Mouse (Mus musculus): ENCODE results near the gene Ccdc61. TPM values are rescaled to one million over a fixed set of nuclear protein-coding genes. Genes with fewer than 3 reads are reported as not detected.
A peak's percentile ranks its signal among the peaks of the same experiment; 100 is the strongest.
"Not testable (repeated sequence)": the region's sequence is repeated elsewhere in the genome, so short reads cannot be mapped to it uniquely, and the experiment has no call there.

The Ccdc61 gene
- total RNA-seq, 1 experiment from 2014 or later = 12.2 TPM

GRCm38 (mm10) chr7:18916254-18916653, 6.0 kb upstream of the Ccdc61 start:
- DNase-seq = no peak

DNA sequence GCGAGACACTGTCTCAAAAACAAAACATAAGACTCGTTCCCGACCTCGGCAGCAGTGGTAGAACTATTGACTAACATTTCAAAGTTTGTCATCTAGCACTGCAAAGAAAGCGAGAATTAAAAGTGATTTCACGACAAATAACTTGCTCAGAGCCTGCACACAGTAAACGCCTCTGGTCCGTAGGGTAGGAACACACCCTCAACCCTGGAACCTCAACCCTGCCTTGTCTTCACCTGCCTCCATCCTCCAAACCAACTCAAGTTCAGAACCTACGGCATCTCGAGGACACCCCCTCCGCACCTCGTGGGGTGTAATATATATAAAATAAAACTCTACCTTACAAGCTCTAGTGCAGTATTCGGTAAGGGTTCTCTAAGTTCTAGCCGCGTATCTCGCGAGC, 418 bp downstream of the Ccdc61 start:
- no peak for DNase-seq

- DNase-seq = no peak
These were observed 5.2 kb downstream of the Ccdc61 start for GRCm38 (mm10) chr7:18904971-18905370.

GRCm38 (mm10) chr7:18902486-18902885, 7.7 kb downstream of the Ccdc61 start:
- DNase-seq = no peak

GRCm38 (mm10) chr7:18900513-18900912, 9.7 kb downstream of the Ccdc61 start:
- no peak for DNase-seq

DNA sequence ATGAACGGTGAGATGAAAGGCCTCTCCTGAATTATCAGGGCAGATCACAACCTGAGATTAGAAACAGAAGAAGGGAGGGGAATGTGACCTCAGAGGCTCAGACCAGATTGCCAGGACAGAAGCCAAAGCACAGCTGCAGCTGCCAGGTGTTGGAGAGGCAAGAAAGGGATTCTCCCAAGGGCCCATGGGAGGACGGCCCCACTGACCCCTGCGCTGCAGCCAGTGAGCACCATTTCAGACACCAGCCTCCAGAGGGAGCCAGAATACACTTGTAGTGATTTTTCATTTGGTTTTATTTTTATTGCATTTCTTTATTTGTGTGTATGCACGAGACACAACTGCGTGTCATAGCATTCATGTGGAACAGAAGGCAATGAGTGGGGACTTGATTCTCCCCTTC, 13.7 kb downstream of the Ccdc61 start:
- DNase-seq = peak; percentile 74

DNA sequence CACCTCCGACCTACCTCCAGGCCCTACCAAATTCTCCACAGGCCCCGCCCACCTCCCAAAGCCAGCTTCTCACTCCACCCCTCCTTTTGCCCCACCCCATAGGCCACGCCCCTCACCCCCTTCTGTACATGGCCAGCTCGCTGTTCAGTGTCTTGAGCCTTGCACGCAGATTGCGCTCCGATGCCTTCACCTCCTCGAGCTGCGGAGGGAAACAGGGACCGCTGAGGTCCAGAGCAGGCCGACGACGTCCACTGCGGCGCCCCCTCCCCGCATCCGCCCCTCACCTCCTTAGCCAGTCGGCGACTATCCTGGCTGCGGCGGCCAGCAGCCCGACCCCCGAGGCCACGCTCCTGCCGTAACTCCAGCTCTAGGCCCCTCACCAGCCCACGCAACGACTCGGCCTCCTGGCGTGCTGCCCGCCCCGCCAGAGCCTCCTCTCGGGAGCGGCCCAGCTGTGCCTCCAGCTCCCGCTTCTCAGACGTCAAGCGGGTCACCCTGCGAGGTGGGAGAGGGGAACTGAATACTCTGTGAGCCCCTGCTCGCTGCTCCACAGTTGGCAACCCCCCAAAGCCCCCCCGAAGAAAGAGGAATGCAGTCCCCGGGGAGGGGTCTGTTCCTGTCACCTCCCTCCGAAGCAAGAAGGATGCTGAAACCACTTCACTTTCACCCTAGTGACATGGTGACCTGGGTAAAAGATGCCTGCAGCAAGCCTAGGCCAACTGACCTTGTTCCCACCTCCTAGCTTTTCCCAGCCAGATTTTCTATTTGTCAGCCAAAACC, 16.4 kb downstream of the Ccdc61 start:
- peak; percentile 86 for DNase-seq

GRCm38 (mm10) chr7:18893009-18893408, 17.2 kb downstream of the Ccdc61 start:
- DNase-seq = no peak

- peak; percentile 92 for DNase-seq
These were observed 18.2 kb downstream of the Ccdc61 start for GRCm38 (mm10) chr7:18891872-18892599.

GRCm38 (mm10) chr7:18890848-18891247, 19.4 kb downstream of the Ccdc61 start:
- no peak for DNase-seq

DNA sequence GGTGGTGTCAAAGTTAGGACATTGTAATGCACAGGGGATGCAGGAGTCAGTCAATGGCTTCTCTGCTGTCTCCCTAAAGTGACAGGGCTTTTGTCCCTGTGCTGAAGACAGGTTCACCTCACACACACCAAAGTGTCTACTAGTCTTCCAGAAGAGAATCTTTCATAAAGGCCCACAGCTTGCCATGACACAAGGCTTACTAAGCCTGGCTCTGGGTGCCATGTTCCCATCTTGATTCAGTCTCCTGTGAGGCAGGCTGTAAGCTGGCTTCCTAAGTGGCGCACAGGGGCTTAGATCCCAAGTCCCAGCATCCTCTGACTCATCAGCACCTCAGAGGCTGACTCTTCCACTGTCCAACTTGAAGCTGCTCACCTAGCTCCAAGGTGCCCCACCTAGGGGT, 23.3 kb downstream of the Ccdc61 start:
- DNase-seq = no peak

DNA sequence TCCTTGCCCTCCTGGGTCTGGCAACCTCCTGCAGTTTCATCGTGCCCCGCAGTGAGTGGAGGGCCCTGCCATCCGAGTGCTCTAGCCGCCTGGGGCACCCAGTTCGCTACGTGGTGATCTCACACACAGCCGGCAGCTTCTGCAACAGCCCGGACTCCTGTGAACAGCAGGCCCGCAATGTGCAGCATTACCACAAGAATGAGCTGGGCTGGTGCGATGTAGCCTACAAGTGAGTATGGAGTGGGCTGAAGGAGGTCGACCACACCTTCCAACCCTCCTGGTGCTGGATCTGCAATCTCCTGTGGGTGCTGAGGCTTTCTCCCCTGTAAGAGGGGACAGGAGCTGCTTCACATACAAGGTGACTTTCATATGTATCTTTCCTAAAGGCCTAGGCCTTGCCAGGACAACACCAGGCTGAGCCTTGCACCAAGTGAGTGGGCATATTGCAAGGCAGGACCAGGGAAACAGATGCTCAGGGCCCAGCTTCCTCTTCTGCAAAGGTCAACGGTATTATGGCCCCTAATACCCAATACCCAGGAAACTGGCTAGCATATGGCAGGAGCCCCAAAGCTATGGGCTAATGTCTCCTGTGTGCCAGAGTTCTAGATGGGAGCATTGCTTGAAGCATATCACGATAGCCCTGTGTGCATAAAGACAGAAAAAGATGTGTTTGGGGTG, 25.3 kb downstream of the Ccdc61 start:
- DNase-seq = no peak

GRCm38 (mm10) chr7:18883991-18884744, 26.0 kb downstream of the Ccdc61 start:
- DNase-seq = no peak

GRCm38 (mm10) chr7:18878691-18879090, 31.5 kb downstream of the Ccdc61 start:
- no peak for DNase-seq

DNA sequence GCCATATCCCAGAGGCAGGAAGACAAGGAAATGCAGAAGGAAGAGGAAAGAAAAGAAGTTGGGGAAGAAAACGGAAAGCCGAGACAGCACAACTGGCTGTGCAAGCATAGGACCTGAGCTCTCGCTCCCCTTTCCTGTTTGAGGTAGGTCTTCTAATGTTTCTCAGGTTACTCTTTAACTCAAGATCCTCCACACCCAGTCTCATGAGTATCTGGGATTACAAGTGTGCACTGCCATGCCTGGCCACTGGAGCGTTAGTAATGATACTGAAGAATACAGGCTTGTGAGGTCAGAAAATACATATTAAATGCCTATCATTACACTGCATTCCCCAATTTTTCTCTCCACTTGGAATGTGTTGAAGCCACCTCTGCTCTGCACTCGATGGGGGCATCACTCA, 34.8 kb downstream of the Ccdc61 start:
- no peak for DNase-seq

DNA sequence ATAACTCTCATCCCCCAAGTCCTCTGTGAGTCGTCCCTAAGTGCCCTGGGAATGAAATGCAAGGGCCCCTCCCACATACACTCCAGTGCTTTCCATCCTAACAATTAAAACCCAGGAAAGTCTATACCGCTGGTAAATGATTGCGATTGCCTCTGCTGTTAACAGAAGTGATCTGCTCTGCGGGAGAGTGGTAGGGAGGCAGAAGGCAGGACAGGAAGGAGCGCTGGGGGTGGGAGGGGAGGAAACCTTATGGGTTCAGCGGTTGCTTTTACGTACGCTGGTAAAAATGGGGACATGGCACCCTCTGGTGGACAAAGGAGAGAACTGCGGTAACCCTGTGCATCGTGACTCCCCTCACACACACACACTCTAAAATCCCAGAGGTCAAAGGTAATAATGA, 37.0 kb downstream of the Ccdc61 start:
- DNase-seq = peak; percentile 81

- DNase-seq = no peak
These were observed 37.4 kb downstream of the Ccdc61 start for GRCm38 (mm10) chr7:18872816-18873215.

GRCm38 (mm10) chr7:18872014-18872802, 38.0 kb downstream of the Ccdc61 start:
- DNase-seq = no peak

DNA sequence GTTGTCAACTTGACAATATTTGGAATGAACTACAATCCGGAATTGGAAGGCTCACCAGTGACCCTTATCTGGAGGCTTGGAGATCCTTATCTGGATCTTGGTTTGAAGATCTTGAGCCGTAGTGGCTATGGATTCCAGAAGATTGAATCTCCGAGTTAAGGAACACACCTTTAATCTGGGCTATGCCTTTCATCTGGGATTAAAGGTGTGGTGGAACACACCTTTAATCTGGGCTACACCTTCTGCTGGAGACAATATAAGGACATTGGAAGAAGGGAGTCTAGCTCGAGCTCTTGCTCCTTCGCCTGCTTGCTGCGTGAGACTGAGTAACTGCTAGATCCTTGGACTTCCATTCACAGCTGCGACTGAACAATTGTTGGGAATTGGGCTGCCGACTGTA, 39.2 kb downstream of the Ccdc61 start, which contains the start of gene Pglyrp1:
TSS of gene Pglyrp1 (plus strand) at position 301 of the 400 bp plus-strand sequence.
- not testable (repeated sequence) for DNase-seq

DNA sequence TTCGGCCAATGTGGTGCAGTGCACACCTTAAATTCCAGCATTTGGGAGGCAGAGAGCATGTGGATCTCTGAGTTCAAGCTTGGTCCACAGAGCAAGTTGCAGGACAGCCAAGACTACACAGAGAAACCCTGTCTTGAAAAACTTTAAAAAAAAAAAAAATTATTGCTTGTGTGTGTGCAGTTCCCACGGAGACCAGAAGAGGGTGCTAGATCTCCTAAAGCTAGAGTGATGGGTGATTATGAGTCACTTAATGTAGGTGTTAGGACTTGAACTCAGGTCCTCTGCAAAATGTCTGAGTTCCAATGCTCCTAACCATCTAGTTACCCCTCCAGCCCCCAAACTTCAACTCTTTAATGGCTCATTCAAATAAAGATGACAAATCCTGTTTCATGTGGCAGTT, 41.7 kb downstream of the Ccdc61 start:
- no peak for DNase-seq

- no peak for DNase-seq
These were observed 47.4 kb downstream of the Ccdc61 start for GRCm38 (mm10) chr7:18862801-18863200.

All from adrenal gland, postnatal 14 days (tissue).